Mouse (Mus musculus) neutrophil, adult 5-6 weeks (primary cell): ENCODE results near the gene Tbx22. TPM values are rescaled to one million over a fixed set of nuclear protein-coding genes. Genes with fewer than 3 reads are reported as not detected.

Experiments used
- ATAC-seq: fragments of 151-379, 151-347 bp; 2 replicates; pipeline ENCODE4 v1.8.0; 2017; ENCODE audit warnings: mild to moderate bottlenecking, moderate TSS enrichment; ENCODE audit not compliant: insufficient number of reproducible peaks, poor library complexity, low FRiP score, severe bottlenecking; ENCODE audit errors: extremely low read depth
- total RNA-seq: library from RNA; stranded (forward); fragments of 200-1000 nt; gene quantifications from 2 replicates; pipeline ENCODE4 v1.2.3, GENCODE M21; 2017

The Tbx22 gene
- total RNA-seq = not detected in 2 replicates

DNA sequence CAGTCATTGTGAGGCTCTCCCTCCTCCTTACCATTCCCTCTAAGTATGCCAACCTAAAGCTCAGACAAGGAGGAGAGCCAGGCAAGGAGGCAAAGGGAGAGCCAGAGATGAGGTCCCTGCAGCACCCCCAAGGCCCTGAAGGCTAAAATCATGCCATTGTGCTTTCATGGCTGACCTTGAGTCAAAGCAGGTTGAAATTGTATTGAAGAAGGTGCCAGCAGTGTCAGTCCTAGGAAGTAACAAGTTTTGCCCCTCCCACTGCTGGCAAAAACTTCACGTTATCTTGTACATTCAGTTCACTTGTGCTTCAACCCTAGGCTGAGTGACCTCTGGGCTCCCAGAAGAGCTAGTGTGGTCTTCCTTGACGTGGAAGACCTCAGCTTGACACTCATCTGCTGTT, at the start of gene Tbx22:
TSS of gene Tbx22 (plus strand) at position 301 of the 400 bp plus-strand sequence.
- no peak for ATAC-seq

- no peak for ATAC-seq
Measured at GRCm38 (mm10) chrX:107668677-107669076, 913 bp downstream of the Tbx22 start.

DNA sequence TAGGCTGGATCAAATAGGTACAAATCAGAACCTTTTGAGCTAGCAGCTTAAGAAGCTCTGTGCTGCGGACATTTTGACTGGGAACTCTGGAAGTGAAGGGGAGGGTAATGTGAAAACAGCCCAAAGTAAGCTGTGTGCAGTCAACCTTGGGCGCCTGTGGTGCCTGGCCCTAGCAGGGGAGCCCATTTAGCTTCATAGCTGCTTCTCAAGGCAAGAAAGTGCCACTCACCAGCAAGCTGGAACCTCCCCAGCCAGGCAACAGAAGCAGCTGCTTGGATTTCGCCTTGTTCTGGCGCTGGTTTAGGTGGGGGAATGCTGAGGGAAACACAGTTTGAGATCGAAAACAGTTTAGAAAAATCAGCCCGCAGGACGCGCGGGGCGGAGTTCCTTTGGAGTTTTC, 11.4 kb downstream of the Tbx22 start:
- ATAC-seq = no peak

- ATAC-seq = no peak
Measured at GRCm38 (mm10) chrX:107708584-107708983, 40.8 kb downstream of the Tbx22 start.

DNA sequence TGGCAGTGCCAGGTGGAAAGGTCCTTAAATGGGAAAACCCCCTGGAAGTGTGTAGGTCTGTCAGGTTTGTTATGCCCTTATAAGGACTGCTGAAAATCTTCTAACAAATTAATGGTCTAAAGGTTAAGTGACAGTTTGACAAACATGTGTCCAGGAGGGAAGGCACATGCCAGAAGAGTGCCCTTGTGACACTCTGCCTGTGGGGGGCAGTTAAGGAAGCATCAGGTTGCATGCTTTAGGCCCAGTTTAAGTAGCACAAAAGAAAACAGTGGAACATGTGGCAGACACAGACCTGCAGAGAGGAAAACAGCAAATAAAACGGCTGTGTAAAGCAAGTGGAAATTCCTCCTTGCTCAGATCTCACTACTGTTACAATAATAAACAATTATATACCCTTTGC, 55.8 kb downstream of the Tbx22 start:
- ATAC-seq = no peak

Other genes with a start within 250 kb of the Tbx22 start
- gene Tent5d, start 124.6 kb downstream of the Tbx22 start, total RNA-seq = not detected in 2 replicates
- gene 2610002M06Rik, start 148.4 kb downstream of the Tbx22 start, total RNA-seq = 9.8 and 12.2 TPM in 2 replicates